Mouse (Mus musculus) hindbrain, embryonic 15.5 days (tissue): ENCODE results near the gene Paqr5. TPM values are rescaled to one million over a fixed set of nuclear protein-coding genes. Genes with fewer than 3 reads are reported as not detected.

Experiments
- ATAC-seq: fragments of 200-750 bp; cut with Nextera tagmentation; 2 replicates; pipeline ENCODE4 v1.8.0; 2017; ENCODE audit warnings: low read depth, moderate number of reproducible peaks, moderate TSS enrichment; ENCODE audit not compliant: low FRiP score
- H3K27ac ChIP-seq: fragments of 300-500 bp; sonication (generic); replicated peaks from 2 replicates; pipeline ENCODE4 v1.5.1; 2015; ENCODE audit warnings: mild to moderate bottlenecking, inconsistent platforms
- H3K27me3 ChIP-seq: fragments of 300-500 bp; sonication (generic); 2 replicates; pipeline ENCODE4 v1.6.1; 2015; ENCODE audit warnings: control low read depth, inconsistent platforms
- H3K36me3 ChIP-seq: fragments of 300-500 bp; sonication (generic); 2 replicates; pipeline ENCODE4 v1.6.1; 2015; ENCODE audit warnings: control low read depth, inconsistent platforms
- H3K4me1 ChIP-seq: fragments of 300-500 bp; sonication (generic); replicated peaks from 2 replicates; pipeline ENCODE4 v1.6.1; 2015; ENCODE audit warnings: control low read depth, inconsistent platforms
- H3K4me2 ChIP-seq: fragments of 300-500 bp; sonication (generic); 2 replicates; pipeline ENCODE4 v1.6.1; 2015; ENCODE audit warnings: moderate library complexity, mild to moderate bottlenecking, inconsistent platforms
- H3K4me3 ChIP-seq: fragments of 300-500 bp; sonication (generic); 2 replicates; pipeline ENCODE4 v1.5.1; 2015; ENCODE audit warnings: mild to moderate bottlenecking, inconsistent platforms
- H3K9ac ChIP-seq: fragments of 300-500 bp; sonication (generic); 2 replicates; pipeline ENCODE4 v1.6.1; 2015; ENCODE audit warnings: inconsistent platforms
- H3K9me3 ChIP-seq: fragments of 300-500 bp; sonication (generic); 2 replicates; pipeline ENCODE4 v1.6.1; 2016; ENCODE audit warnings: control low read depth, inconsistent platforms
- WGBS: fragments of 180-500 bp; shearing (Covaris S2); methylation state at CpG from one replicate; pipeline ENCODE4 v1.1.7; 2015; 5-methylcytosine and 5-hydroxymethylcytosine counted together
- polyA plus RNA-seq: library from polyadenylated mRNA; unstranded; fragments of >200 nt; fragmentation: Nextera tagmentation; extraction: Ambion mirVana; gene quantifications from 2 replicates; pipeline ENCODE4 v1.2.1, GENCODE M21; 2015

Gene Paqr5
- polyA plus RNA-seq, 1 experiment from 2014 or later = 0.18 TPM

DNA sequence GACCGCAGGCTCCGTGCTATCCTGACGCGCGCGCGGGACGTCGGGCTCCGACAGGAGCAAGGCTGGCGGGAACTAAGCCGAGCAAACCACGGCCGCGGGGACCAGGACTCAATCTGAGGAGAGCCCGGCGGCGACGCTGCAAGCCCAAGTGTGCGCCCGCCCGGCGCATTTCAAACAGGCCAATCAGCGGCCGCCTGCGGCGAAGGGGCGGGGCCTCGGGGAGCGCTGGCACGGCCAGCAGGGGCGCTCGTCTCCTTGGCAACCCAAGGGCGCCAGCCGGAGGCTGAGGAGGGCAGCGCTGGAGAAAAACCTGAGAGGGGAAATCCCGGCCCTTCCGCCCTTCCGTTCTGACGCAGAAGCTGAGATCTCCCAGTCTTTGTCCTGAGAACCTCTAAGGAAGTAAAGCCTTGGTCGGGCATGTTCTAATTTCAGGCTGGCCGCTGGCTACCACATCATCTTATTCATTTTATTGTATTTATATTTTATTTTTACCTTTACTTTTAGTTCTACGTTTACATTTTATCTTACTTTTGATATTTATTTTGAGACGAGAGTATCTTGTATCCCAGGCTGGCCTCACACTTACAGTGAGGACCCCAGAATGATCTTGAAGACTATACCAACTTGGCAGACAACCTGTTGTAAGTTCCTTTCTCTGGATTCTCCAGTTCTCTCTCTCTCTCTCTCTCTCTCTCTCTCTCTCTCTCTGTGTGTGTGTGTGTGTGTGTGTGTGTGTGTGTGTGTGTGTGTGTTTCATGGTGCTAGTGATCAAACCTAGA is 79.8 kb downstream of the Paqr5 start, which contains the start of gene Kif23:
Kif23 (minus strand) TSS at position 152 of the 779 bp plus-strand sequence.
- WGBS = under 1% methylated on average over 44 of the region's 44 CpGs
- Histone ChIP-seq H3K9me3 (no peaks in the 10 kb centered on the region), H3K9ac (peak within 1 kb of the TSS; percentile 49), H3K27ac (peak within 1 kb of the TSS; percentile 73), H3K4me3 (peak within 1 kb of the TSS; percentile 62), H3K36me3 (no peaks in the 10 kb centered on the region), H3K4me1 (peaks cover 16% of the 10 kb centered on the region), H3K4me2 (peak within 1 kb of the TSS; percentile 98), H3K27me3 (no peaks in the 10 kb centered on the region)
- ATAC-seq = peak; percentile 95

DNA sequence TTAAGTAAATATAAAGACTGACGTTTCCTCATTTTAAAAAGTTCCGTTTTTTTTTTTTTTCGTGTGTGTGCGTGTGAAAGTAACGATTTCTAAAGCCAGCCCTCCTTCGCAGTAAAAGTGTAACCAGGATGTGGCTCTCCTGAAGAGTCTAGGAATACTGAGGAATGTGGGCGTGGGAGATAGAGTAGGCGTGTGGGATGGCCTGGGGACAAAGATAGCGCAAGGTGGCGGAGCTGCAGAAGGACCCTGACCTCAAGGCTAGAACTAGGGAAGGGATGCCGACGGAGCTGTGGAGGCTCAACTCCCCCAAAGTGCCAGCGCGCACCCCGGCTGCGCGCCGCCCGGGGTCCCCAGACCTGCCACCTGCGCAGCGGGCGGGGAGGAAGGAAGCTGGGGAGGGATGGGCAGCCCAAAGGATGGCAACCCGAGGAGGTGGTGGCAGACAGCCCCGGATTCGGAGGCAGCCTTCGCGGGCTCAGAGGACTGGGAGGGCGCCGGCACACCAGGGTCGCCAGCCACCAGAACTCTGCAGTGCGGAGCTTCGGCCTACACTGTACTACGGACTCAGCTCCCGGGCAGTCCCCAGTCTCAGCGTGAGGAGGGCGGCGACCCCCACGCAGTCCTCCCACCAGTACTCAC is 80.6 kb downstream of the Paqr5 start:
- under 1% methylated on average over 37 of the region's 38 CpGs for WGBS
- no peak overlapping the region for H3K27ac ChIP-seq
- peak; percentile 89 for ATAC-seq

DNA sequence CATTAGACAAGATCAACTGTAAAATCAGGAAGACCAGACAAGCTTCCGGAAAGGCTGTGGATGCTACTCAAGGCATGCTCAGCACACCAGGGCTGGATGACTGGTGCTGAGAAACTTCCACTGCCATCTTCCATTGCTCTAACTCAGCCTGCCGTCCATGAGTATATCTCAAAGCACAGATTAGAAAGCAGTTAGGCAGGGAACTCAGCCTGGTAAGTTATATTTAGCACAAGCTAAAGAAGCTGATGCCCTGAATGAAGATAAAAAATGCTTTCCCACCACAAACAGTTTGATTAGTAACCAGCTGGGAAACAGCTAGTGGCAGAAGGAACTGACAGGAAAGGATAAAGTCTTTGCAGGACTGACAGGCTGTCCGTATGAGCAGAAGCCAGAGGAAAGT is 85.6 kb downstream of the Paqr5 start:
- H3K4me3 ChIP-seq = no peak overlapping the region
- no peaks in the 10 kb centered on the region for H3K9me3 ChIP-seq
- H3K4me1 ChIP-seq = peaks cover 2% of the 10 kb centered on the region; the same call in 1 of the 2 replicates
- no peak overlapping the region for H3K27ac ChIP-seq
- no peak overlapping the region for H3K4me2 ChIP-seq
- no peaks in the 10 kb centered on the region for H3K27me3 ChIP-seq
- no peaks in the 10 kb centered on the region for H3K36me3 ChIP-seq
- ATAC-seq = no peak
- no peak overlapping the region for H3K9ac ChIP-seq
- 86% methylated on average over 3 of the region's 3 CpGs for WGBS

More for the DNA sequence above, 80.6 kb downstream of the Paqr5 start:
- Histone ChIP-seq H3K36me3 (no peaks in the 10 kb centered on the region), H3K4me3 (peak overlapping the region; percentile 62), H3K4me1 (peaks cover 16% of the 10 kb centered on the region), H3K9me3 (no peaks in the 10 kb centered on the region), H3K27me3 (no peaks in the 10 kb centered on the region), H3K4me2 (peak overlapping the region; percentile 98), H3K9ac (peak overlapping the region; percentile 38)

DNA sequence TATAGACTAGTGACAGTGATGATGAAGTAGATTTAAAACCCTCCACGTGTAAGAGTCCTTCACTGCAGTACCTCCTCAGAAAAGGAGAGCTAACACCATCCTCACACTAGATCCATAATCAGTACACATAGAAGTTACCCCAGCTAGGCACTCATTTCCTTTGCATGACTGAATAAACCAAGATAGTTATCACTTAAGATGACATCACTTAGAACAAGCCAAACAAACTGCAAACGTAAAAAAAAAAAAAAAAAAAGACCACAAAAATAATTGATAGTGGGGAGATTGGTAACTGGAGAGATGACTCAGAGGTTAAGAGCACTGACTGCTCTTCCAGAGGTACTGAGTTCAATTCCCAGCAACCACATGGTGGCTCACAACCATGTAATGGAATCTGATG is 93.3 kb downstream of the Paqr5 start:
- no peak for ATAC-seq

DNA sequence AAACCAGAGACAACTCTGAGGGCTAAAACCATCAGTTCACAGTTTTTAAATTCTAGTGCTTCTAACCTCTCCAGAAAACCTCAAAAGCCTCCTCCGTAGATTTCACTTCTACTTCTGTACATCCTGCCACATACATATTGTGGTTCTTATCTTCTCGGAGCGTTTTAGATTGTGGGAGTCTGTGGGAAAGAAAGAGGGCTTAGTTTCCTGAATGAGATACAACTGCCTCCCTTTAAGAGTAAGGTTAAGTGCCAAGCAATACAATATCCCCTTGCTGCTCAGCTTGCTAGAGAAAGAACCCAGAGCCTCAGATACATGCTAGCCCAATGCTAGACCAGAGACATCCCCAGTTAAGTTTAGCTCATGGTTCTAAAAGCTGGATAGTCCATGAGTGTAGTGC is 94.6 kb downstream of the Paqr5 start:
- H3K9ac ChIP-seq = no peak overlapping the region
- no peaks in the 10 kb centered on the region for H3K27me3 ChIP-seq
- H3K36me3 ChIP-seq = no peaks in the 10 kb centered on the region
- no peak overlapping the region for H3K4me2 ChIP-seq
- 94% methylated on average over 3 of the region's 3 CpGs for WGBS
- H3K4me3 ChIP-seq = no peak overlapping the region
- ATAC-seq = no peak
- H3K9me3 ChIP-seq = no peaks in the 10 kb centered on the region
- H3K27ac ChIP-seq = no peak overlapping the region
- H3K4me1 ChIP-seq = no peaks in the 10 kb centered on the region

More for the DNA sequence above, 93.3 kb downstream of the Paqr5 start:
- H3K4me1 ChIP-seq = no peaks in the 10 kb centered on the region
- H3K9me3 ChIP-seq = no peaks in the 10 kb centered on the region
- no peak overlapping the region for H3K9ac ChIP-seq
- no peak overlapping the region for H3K4me2 ChIP-seq
- no peak overlapping the region for H3K27ac ChIP-seq
- 92% methylated on average over 2 of the region's 2 CpGs for WGBS
- no peaks in the 10 kb centered on the region for H3K36me3 ChIP-seq
- no peaks in the 10 kb centered on the region for H3K27me3 ChIP-seq
- no peak overlapping the region for H3K4me3 ChIP-seq

DNA sequence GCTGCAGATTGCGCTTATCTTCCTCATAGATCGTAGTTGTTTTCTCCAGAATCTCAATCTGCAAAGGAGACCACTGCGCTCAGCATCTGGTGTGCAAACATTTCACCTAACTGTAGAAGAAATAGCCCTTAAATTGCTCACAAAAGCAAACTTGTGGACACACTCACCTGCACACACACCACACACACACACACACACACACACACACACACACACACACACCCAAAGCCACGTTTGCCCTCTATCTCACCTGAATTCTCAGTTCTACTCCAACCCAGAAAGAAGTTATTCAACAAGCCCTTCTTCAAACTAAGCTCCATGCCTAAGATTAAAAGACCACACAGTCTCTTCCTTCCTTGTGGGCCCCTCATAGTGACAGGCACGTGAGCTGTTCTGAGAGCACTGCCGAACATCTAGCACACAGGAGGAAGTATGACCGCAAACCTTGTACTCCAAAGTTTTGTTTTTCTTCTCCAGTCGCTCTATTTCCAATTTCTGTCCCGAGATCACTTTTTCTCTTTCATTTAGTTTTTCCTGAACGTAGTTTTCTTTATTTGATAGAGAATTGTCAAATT is 101.5 kb downstream of the Paqr5 start:
- H3K4me3 ChIP-seq = no peak overlapping the region
- no peak for ATAC-seq
- H3K27me3 ChIP-seq = no peaks in the 10 kb centered on the region
- 96% methylated on average over 10 of the region's 10 CpGs for WGBS
- no peak overlapping the region for H3K27ac ChIP-seq
- H3K4me2 ChIP-seq = no peak overlapping the region
- H3K9me3 ChIP-seq = no peaks in the 10 kb centered on the region
- no peak overlapping the region for H3K9ac ChIP-seq
- H3K4me1 ChIP-seq = no peaks in the 10 kb centered on the region
- H3K36me3 ChIP-seq = no peaks in the 10 kb centered on the region

DNA sequence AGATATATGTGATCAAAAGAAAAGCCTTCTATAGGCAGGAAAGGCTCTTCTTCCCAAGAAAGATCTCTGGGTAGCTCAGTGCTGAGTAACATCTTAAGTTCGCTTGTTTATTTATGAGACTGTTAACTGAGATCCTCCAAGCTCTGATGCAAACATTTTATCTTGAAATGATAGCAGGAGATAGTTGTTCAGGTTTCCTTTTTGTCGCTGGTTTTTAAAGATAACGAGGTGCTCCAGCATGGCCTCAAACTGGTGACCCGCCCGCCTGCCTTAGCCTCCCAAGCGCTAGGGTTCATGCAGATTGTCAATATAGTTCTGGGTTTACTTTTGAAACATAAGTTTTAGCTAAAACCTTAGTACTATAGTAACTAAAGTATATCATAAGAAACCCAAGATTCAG is 106.3 kb downstream of the Paqr5 start:
- 93% methylated on average over 6 of the region's 6 CpGs for WGBS
- no peak for ATAC-seq
- H3K4me1 ChIP-seq = peaks cover 2% of the 10 kb centered on the region; the same call in 1 of the 2 replicates
- no peak overlapping the region for H3K27ac ChIP-seq
- H3K4me2 ChIP-seq = no peak overlapping the region
- no peaks in the 10 kb centered on the region for H3K36me3 ChIP-seq
- H3K9me3 ChIP-seq = no peaks in the 10 kb centered on the region
- H3K4me3 ChIP-seq = no peak overlapping the region
- no peaks in the 10 kb centered on the region for H3K27me3 ChIP-seq
- no peak overlapping the region for H3K9ac ChIP-seq

DNA sequence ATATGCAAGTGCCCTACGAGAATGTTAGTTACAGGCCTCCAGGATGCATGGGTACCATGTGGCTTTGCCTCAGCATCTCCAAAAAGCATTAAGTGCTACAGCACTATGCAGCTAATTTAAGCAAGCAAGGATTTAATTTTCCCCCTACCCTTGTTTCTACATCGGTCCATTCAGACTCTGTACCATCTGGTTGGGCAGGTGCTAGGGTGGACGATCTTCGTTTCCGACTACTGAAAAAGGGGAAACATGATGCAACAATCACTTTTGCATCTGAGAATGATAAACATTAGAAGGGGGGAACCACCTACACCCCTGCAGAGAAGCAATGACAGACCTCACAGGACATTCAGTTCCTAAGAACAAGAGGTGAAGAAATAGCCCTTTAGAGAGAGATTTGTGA is 107.2 kb downstream of the Paqr5 start:
- Histone ChIP-seq H3K4me3 (no peak overlapping the region), H3K4me1 (peaks cover 8% of the 10 kb centered on the region; the same call in 1 of the 2 replicates), H3K27me3 (no peaks in the 10 kb centered on the region), H3K27ac (no peak overlapping the region), H3K9ac (no peak overlapping the region), H3K9me3 (no peaks in the 10 kb centered on the region), H3K4me2 (no peak overlapping the region), H3K36me3 (no peaks in the 10 kb centered on the region)
- 98% methylated on average over 5 of the region's 5 CpGs for WGBS
- no peak for ATAC-seq

DNA sequence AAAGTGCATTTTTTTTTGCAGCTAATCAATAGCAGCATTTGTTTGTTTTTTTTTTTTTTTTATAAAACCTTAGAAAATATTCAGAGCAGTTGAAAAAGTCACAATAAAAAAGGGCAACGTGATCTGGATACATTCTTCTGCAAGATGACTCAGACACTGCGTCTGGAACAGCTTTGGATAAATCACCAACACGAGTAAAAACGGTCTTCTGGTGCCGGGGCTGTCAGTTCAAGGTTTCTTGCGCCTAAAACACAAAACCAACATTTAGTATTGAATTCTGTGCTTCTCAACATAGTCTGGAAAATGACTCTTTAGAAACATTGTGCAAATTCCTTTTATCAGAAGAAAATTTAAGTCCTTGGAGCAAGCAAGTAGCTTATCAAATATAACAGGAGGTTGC is 109.2 kb downstream of the Paqr5 start:
- H3K9ac ChIP-seq = no peak overlapping the region
- peaks cover 24% of the 10 kb centered on the region for H3K4me1 ChIP-seq
- H3K4me3 ChIP-seq = no peak overlapping the region
- peaks cover 5% of the 10 kb centered on the region for H3K36me3 ChIP-seq
- H3K4me2 ChIP-seq = no peak overlapping the region
- no peaks in the 10 kb centered on the region for H3K27me3 ChIP-seq
- H3K9me3 ChIP-seq = no peaks in the 10 kb centered on the region
- WGBS = 94% methylated on average over 6 of the region's 6 CpGs
- no peak for ATAC-seq
- H3K27ac ChIP-seq = no peak overlapping the region

DNA sequence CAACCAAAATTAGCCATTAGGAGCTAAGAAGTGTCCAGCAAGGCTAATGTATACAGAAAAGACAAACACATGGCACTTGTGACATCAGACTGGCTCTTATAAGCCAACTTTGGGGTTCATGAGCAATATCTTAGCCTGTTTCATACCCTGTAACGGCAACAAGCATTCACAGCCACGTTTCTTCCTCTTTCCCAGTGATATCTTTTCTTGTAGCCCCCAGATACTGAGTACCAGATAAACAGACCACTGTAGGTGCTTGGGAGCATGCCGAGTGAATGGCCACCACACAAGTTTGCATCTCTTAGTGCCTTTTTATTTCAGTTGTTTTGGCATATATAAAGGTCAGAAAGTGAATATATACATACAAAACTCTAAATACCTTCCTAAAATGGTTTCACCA is 109.7 kb downstream of the Paqr5 start:
- Histone ChIP-seq H3K27ac (no peak overlapping the region), H3K27me3 (no peaks in the 10 kb centered on the region), H3K4me1 (peaks cover 28% of the 10 kb centered on the region), H3K36me3 (peaks cover 10% of the 10 kb centered on the region), H3K9ac (no peak overlapping the region), H3K4me3 (no peak overlapping the region), H3K9me3 (no peaks in the 10 kb centered on the region), H3K4me2 (no peak overlapping the region)
- no peak for ATAC-seq
- 91% methylated on average over 3 of the region's 3 CpGs for WGBS

DNA sequence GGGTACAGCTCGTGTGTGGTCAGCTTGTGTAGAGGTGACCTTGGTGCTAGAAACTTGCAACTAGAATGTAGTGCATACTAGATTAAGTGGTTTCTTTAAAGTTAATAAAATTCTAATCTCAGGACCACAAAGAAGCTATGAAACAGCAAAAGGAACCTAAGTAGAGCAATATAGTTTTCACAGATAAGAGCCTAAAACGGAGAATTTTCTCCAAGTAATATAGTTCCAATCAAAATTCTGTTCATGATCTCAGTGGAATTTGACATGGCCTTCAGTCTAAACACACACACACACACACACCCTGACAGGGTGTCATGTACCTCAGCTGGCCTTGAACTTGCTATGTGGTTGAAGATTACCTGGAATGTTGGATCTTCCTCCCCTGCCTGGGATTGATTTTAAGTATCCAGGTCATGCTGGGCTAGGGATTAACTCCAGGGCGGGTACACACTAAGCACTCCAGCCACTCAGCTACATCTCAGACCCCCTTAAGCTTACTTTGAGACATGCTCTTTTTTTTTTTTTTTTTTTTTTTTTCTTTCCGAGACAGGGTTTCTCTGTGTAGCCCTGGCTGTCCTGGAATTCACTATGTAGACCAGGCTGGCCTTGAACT is 111.2 kb downstream of the Paqr5 start:
- Histone ChIP-seq H3K27ac (peak overlapping the region; percentile 94; the same call in 1 of the 2 replicates), H3K4me3 (peak overlapping the region; percentile 96), H3K9me3 (no peaks in the 10 kb centered on the region), H3K27me3 (no peaks in the 10 kb centered on the region), H3K9ac (peak overlapping the region; percentile 58; the same call in 1 of the 2 replicates), H3K4me2 (peak overlapping the region; percentile 75), H3K4me1 (peaks cover 33% of the 10 kb centered on the region), H3K36me3 (peaks cover 22% of the 10 kb centered on the region)
- ATAC-seq = no peak
- 56% methylated on average over 4 of the region's 4 CpGs for WGBS

DNA sequence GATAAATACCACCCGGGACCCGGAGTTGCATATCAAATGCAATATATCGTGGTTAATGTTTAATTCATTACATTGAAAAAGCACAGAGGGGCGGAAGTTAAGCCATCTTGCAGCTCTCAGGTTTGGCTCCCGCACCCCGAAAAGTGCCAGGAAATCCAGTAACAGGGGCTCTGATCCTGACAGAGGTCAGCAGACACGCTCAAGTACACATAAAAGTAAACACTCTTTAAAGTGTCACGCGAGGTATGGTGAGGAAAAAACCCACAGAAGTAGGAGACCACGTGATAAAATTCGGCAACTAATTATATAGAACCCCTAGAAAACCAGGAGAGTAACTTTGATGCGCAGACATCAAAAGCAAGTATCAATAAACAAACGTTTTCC is 111.7 kb downstream of the Paqr5 start:
- Histone ChIP-seq H3K9me3 (no peaks in the 10 kb centered on the region), H3K4me3 (peak overlapping the region; percentile 96), H3K36me3 (peaks cover 22% of the 10 kb centered on the region), H3K27me3 (no peaks in the 10 kb centered on the region), H3K27ac (peak overlapping the region; percentile 94), H3K4me1 (peaks cover 33% of the 10 kb centered on the region), H3K9ac (peak overlapping the region; percentile 58), H3K4me2 (peak overlapping the region; percentile 75)
- no peak for ATAC-seq
- 5% methylated on average over 13 of the region's 13 CpGs for WGBS
